Mouse (Mus musculus) CH12.LX (cell line): ENCODE measurements around the gene Amd1. TPM values are rescaled to one million over a fixed set of nuclear protein-coding genes. Genes with fewer than 3 reads are reported as not detected.

Experiments
- DNase-seq: peaks from one replicate; pipeline ENCODE4 v3.0.0-alpha.2; 2013; ENCODE audit errors: extremely low read depth
- H3K27ac ChIP-seq: 2 replicates; pipeline ENCODE4 v1.5.1; 2012; ENCODE audit warnings: low read depth, mild to moderate bottlenecking, control low read depth, moderate library complexity; ENCODE audit not compliant: insufficient read depth
- H3K27me3 ChIP-seq: replicated peaks from 2 replicates; pipeline ENCODE3; 2012; ENCODE audit warnings: inconsistent platforms
- H3K36me3 ChIP-seq, 2 experiments: replicated peaks in 1 of 2; 2 replicates each; pipeline versions ENCODE3 to v1.6.1; 2012; ENCODE audit warnings: inconsistent platforms in 1 of 2, low read length in 1 of 2, mild to moderate bottlenecking in 1 of 2, mixed read lengths in 1 of 2, moderate library complexity in 1 of 2; ENCODE audit not compliant: control insufficient read depth in 1 of 2, insufficient read depth in 1 of 2
- H3K4me1 ChIP-seq, 2 experiments: 2 replicates each; pipeline ENCODE4 v1.6.1; 2012; ENCODE audit warnings: inconsistent platforms in 1 of 2, moderate library complexity in 1 of 2; ENCODE audit not compliant: insufficient read depth in 2 of 2, control insufficient read depth in 1 of 2
- H3K4me2 ChIP-seq: 2 replicates; pipeline ENCODE4 v1.6.1; 2012; ENCODE audit warnings: low read depth, mild to moderate bottlenecking, control low read depth; ENCODE audit not compliant: poor library complexity, insufficient read depth, severe bottlenecking
- H3K4me3 ChIP-seq, 3 experiments: fragments of 150-350 bp in 1 of 3; sonication (generic) in 1 of 3; replicated peaks in 1 of 3; 2 replicates each; pipeline versions ENCODE3 to v1.5.1; 2011 to 2012; ENCODE audit warnings: low read depth in 2 of 3, low read length in 2 of 3, mild to moderate bottlenecking in 2 of 3, moderate library complexity in 2 of 3, control low read depth in 1 of 3, improper control_type of control experiment in 1 of 3, inconsistent platforms in 1 of 3, mixed read lengths in 1 of 3; ENCODE audit not compliant: poor library complexity in 1 of 3
- H3K79me2 ChIP-seq: replicated peaks from 2 replicates; pipeline ENCODE4 v1.6.1; 2012; ENCODE audit warnings: mild to moderate bottlenecking, moderate library complexity; ENCODE audit not compliant: control insufficient read depth, poor library complexity, insufficient read depth, severe bottlenecking; ENCODE audit errors: extremely low read depth
- H3K9ac ChIP-seq: 2 replicates; pipeline ENCODE4 v1.6.1; 2012; ENCODE audit warnings: low read depth, mild to moderate bottlenecking, control low read depth, moderate library complexity; ENCODE audit not compliant: insufficient read depth
- H3K9me3 ChIP-seq: replicated peaks from 2 replicates; pipeline ENCODE3; 2012; ENCODE audit warnings: low read length, inconsistent platforms, mixed read lengths
- BHLHE40 ChIP-seq: IDR thresholded peaks from 2 replicates; pipeline ENCODE4 v1.6.1; 2011; ENCODE audit warnings: mild to moderate bottlenecking, low read depth, low read length, improper control_type of control experiment
- CHD1 ChIP-seq: IDR thresholded peaks from 2 replicates; pipeline ENCODE4 v1.6.1; 2012; ENCODE audit warnings: low read depth, low read length, improper control_type of control experiment, inconsistent platforms
- CHD2 ChIP-seq: IDR thresholded peaks from 2 replicates; pipeline ENCODE4 v1.6.1; 2011; ENCODE audit warnings: low read length, improper control_type of control experiment
- E2F4 ChIP-seq: IDR thresholded peaks from 2 replicates; pipeline ENCODE4 v1.6.1; 2011; ENCODE audit warnings: low read depth, low read length, improper control_type of control experiment; ENCODE audit not compliant: insufficient replicate concordance
- ELF1 ChIP-seq: IDR thresholded peaks from 2 replicates; pipeline ENCODE4 v1.6.1; 2014; ENCODE audit warnings: low read depth, mild to moderate bottlenecking, inconsistent platforms, low read length, improper control_type of control experiment
- EP300 ChIP-seq: IDR thresholded peaks from 2 replicates; pipeline ENCODE4 v1.6.1; 2011; ENCODE audit warnings: low read length, improper control_type of control experiment
- ETS1 ChIP-seq: conservative IDR thresholded peaks from 2 replicates; pipeline ENCODE4 v1.6.1; 2012; ENCODE audit warnings: low read depth, mild to moderate bottlenecking, inconsistent platforms, low read length, improper control_type of control experiment, moderate library complexity
- GABPA ChIP-seq: IDR thresholded peaks from 2 replicates; pipeline ENCODE4 v1.6.1; 2012; ENCODE audit warnings: low read depth, low read length, improper control_type of control experiment, inconsistent platforms; ENCODE audit not compliant: insufficient replicate concordance
- HCFC1 ChIP-seq: IDR thresholded peaks from 2 replicates; pipeline ENCODE4 v1.6.1; 2012; ENCODE audit warnings: low read depth, mild to moderate bottlenecking, inconsistent platforms, low read length, improper control_type of control experiment
- IRF4 ChIP-seq: IDR thresholded peaks from 2 replicates; pipeline ENCODE4 v1.6.1; 2014; ENCODE audit warnings: low read depth, mild to moderate bottlenecking, inconsistent platforms, low read length, improper control_type of control experiment
- JUN ChIP-seq: IDR thresholded peaks from 2 replicates; pipeline ENCODE4 v1.6.1; 2011; ENCODE audit warnings: low read depth, mild to moderate bottlenecking, low read length, improper control_type of control experiment, moderate library complexity; ENCODE audit not compliant: insufficient read depth
- KAT2A ChIP-seq: IDR thresholded peaks from 2 replicates; pipeline ENCODE4 v1.6.1; 2012; ENCODE audit warnings: low read length, improper control_type of control experiment, inconsistent platforms; ENCODE audit not compliant: insufficient replicate concordance
- MAX ChIP-seq: IDR thresholded peaks from 2 replicates; pipeline ENCODE4 v1.6.1; 2011; ENCODE audit warnings: low read length, improper control_type of control experiment
- MAZ ChIP-seq: IDR thresholded peaks from 2 replicates; pipeline ENCODE4 v1.6.1; 2012; ENCODE audit warnings: low read depth, mild to moderate bottlenecking, inconsistent platforms, low read length, improper control_type of control experiment, moderate library complexity
- MEF2A ChIP-seq: IDR thresholded peaks from 2 replicates; pipeline ENCODE4 v1.6.1; 2014; ENCODE audit warnings: low read depth, mild to moderate bottlenecking, inconsistent platforms, low read length, improper control_type of control experiment, borderline replicate concordance
- MXI1 ChIP-seq: IDR thresholded peaks from 2 replicates; pipeline ENCODE4 v1.6.1; 2011; ENCODE audit warnings: mild to moderate bottlenecking, low read depth, low read length, improper control_type of control experiment
- MYC ChIP-seq: IDR thresholded peaks from 2 replicates; pipeline ENCODE4 v1.6.1; 2011; ENCODE audit warnings: low read depth, mild to moderate bottlenecking, improper control_type of control experiment, low read length
- NELFE ChIP-seq: IDR thresholded peaks from 2 replicates; pipeline ENCODE4 v1.6.1; 2011; ENCODE audit warnings: low read depth, low read length, improper control_type of control experiment
- NRF1 ChIP-seq: IDR thresholded peaks from 2 replicates; pipeline ENCODE4 v1.6.1; 2014; ENCODE audit warnings: low read depth, mild to moderate bottlenecking, inconsistent platforms, low read length, improper control_type of control experiment, moderate library complexity
- PAX5 ChIP-seq: IDR thresholded peaks from 2 replicates; pipeline ENCODE4 v1.6.1; 2012; ENCODE audit warnings: low read length, inconsistent platforms, mixed read lengths
- POLR2A ChIP-seq: IDR thresholded peaks from 2 replicates; pipeline ENCODE4 v1.6.1; 2011; ENCODE audit warnings: low read depth, mild to moderate bottlenecking, improper control_type of control experiment, low read length
- POLR2AphosphoS2 ChIP-seq: IDR thresholded peaks from 2 replicates; pipeline ENCODE4 v1.6.1; 2011; ENCODE audit warnings: low read depth, low read length, improper control_type of control experiment
- RCOR1 ChIP-seq: conservative IDR thresholded peaks from 2 replicates; pipeline ENCODE4 v1.6.1; 2012; ENCODE audit warnings: low read depth, mild to moderate bottlenecking, inconsistent platforms, low read length, improper control_type of control experiment
- SIN3A ChIP-seq: IDR thresholded peaks from 2 replicates; pipeline ENCODE4 v1.6.1; 2012; ENCODE audit warnings: low read length, improper control_type of control experiment, inconsistent platforms
- SMC3 ChIP-seq: IDR thresholded peaks from 2 replicates; pipeline ENCODE4 v1.6.1; 2011; ENCODE audit warnings: low read depth, low read length, improper control_type of control experiment
- TBP ChIP-seq: conservative IDR thresholded peaks from 2 replicates; pipeline ENCODE4 v1.6.1; 2011; ENCODE audit warnings: low read depth, low read length, improper control_type of control experiment
- TCF12 ChIP-seq: IDR thresholded peaks from 2 replicates; pipeline ENCODE4 v1.6.1; 2014; ENCODE audit warnings: low read depth, mild to moderate bottlenecking, inconsistent platforms, low read length, improper control_type of control experiment
- UBTF ChIP-seq: IDR thresholded peaks from 2 replicates; pipeline ENCODE4 v1.6.1; 2012; ENCODE audit warnings: low read depth, mild to moderate bottlenecking, inconsistent platforms, low read length, improper control_type of control experiment, moderate library complexity
- USF1 ChIP-seq: IDR thresholded peaks from 2 replicates; pipeline ENCODE4 v1.6.1; 2014; ENCODE audit warnings: low read depth, mild to moderate bottlenecking, inconsistent platforms, low read length, improper control_type of control experiment
- USF2 ChIP-seq: conservative IDR thresholded peaks from 2 replicates; pipeline ENCODE4 v1.6.1; 2011; ENCODE audit warnings: low read depth, low read length, improper control_type of control experiment
- ZC3H11A ChIP-seq: IDR thresholded peaks from 2 replicates; pipeline ENCODE4 v1.6.1; 2012; ENCODE audit warnings: low read depth, mild to moderate bottlenecking, inconsistent platforms, low read length, improper control_type of control experiment
- ZKSCAN1 ChIP-seq: IDR thresholded peaks from 2 replicates; pipeline ENCODE4 v1.6.1; 2012; ENCODE audit warnings: low read depth, inconsistent platforms, low read length, improper control_type of control experiment, borderline replicate concordance
- ZMIZ1 ChIP-seq: IDR thresholded peaks from 2 replicates; pipeline ENCODE4 v1.6.1; 2012; ENCODE audit warnings: low read depth, mild to moderate bottlenecking, inconsistent platforms, low read length, improper control_type of control experiment
- ZNF384 ChIP-seq: IDR thresholded peaks from 2 replicates; pipeline ENCODE4 v1.6.1; 2012; ENCODE audit warnings: low read depth, low read length, improper control_type of control experiment, inconsistent platforms
- dilution Hi-C: fragments of 300-500 bp; cut with MboI; formaldehyde crosslinking; loops from 2 replicates; pipeline ENCODE4 v1.14.3; 2020; ENCODE audit warnings: low sequenced_read_pairs; ENCODE audit not compliant: extremely low pct_unique_long_range_greater_than_20kb, extremely low pct_ligation_motif_present
- in situ Hi-C: fragments of 300-500 bp; cut with MboI; formaldehyde crosslinking; loops from 3 replicates; pipeline ENCODE4 v1.14.3; 2019; ENCODE audit warnings: low sequenced_read_pairs, low pct_ligation_motif_present, low pct_unique_long_range_greater_than_20kb, mixed read lengths
- polyA plus RNA-seq: library from polyadenylated mRNA; unstranded; fragments of >175 nt; gene quantifications from 2 replicates; pipeline ENCODE4 v1.2.1, GENCODE M21; 2012; ENCODE audit warnings: low read depth; ENCODE audit not compliant: insufficient read length
- total RNA-seq, 2 experiments: library from RNA; depleted of rRNA; stranded (reverse); fragments of 300-350 nt in 1 of 2; fragments of >200 nt in 1 of 2; gene quantifications; 2 replicates each; pipeline ENCODE4 v1.2.3; 2012 to 2014

The Amd1 gene
- total and polyA plus RNA-seq, 3 experiments: 88.3 to 266 (median 165) TPM

DNA sequence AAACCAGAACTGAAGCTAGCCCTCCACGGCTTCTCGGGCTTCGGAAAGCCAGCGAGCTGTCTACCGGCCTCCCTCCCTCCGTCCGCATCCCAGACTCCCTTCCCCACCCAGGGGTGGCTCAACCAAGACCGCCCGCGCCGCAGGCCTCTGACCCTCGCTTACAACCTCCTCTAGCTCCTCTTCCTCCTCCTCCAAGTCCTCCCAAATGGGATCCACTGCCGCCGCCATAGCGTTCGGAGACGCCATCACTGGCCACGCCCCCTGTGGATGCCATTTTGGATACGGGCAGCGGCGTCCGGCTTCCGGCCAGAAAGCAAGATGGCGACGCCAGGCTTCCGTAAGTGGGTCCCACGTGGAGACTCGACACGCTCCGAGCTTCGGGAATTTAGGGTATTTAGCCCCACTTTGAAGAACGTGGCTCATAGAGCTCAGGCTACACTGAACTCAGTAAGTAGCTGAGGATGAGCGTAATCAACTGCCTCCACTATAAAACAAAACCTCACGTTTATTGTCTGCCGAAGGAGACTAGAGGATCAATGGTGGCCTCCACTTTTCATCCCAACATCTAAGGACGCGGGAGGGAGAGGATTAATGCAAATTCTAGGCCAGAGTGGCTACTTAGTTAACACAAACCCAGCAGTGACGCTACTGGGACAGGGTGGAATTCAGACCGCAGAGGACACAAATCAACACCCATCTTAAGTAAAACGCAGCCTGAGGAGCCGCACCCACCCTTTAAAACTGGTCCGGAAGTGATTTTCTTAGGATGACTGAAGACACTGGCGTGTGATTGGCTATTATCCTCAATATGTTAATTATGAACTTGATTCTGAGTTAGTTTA, 44.4 kb downstream of the Amd1 start, which contains the start of gene Gtf3c6 (continued):
- TF ChIP-seq USF2 (peak; percentile 35; the same call in 1 of the 2 replicates), EP300 (no peak), POLR2AphosphoS2 (no peak), MAZ (no peak), JUN (no peak), TBP (peak; percentile 96; the same call in 1 of the 2 replicates), CHD1 (peak; percentile 41; the same call in 1 of the 2 replicates)

- in situ Hi-C loops: loop anchor here (5.0 kb wide), 1 partner anchor 271 kb away; no protein-coding TSS in a partner anchor
- peaks cover 4 to 25% of the 10 kb centered on the region in 2 experiments for H3K4me1 ChIP-seq
- H3K9ac ChIP-seq: peak overlapping the region; percentile 59
- H3K36me3 ChIP-seq: peaks cover 19 to 27% of the 10 kb centered on the region in 2 experiments
- no peak overlapping the region for H3K27ac ChIP-seq
- H3K27me3 ChIP-seq: no peaks in the 10 kb centered on the region
- H3K79me2 ChIP-seq: no peaks in the 10 kb centered on the region
- dilution Hi-C loops: no loop called here
- DNase-seq: peak; percentile 84
- no peaks in the 10 kb centered on the region for H3K9me3 ChIP-seq
- H3K4me3 ChIP-seq: peak overlapping the region; percentile 67 to 86 (median 83)
- H3K4me2 ChIP-seq: peak overlapping the region; percentile 87
- TF ChIP-seq SMC3 (no peak), TBP (peak; percentile 90), ETS1 (no peak), POLR2A (peak; percentile 69), GABPA (no peak), NELFE (peak; percentile 53), TCF12 (peak; percentile 60), HCFC1 (no peak; the same call in 1 of the 2 replicates), CHD1 (peak; percentile 37; the same call in 1 of the 2 replicates), ZMIZ1 (peak; percentile 73), UBTF (no peak), EP300 (no peak), ZC3H11A (no peak), USF2 (no peak), NRF1 (peak; percentile 49; the same call in 1 of the 2 replicates), MAX (peak; percentile 37; the same call in 1 of the 2 replicates), MEF2A (no peak), MXI1 (peak; percentile 84), JUN (no peak), RCOR1 (no peak), KAT2A (no peak), POLR2AphosphoS2 (no peak), ELF1 (peak; percentile 47; the same call in 1 of the 2 replicates), ZKSCAN1 (no peak), SIN3A (peak; percentile 10; the same call in 1 of the 2 replicates), PAX5 (no peak), MAZ (no peak), MYC (0 out of 2 replicates have a peak, but pooled peaks have one; percentile 45), CHD2 (no peak), IRF4 (no peak; the same call in 1 of the 2 replicates), USF1 (no peak), ZNF384 (no peak), E2F4 (no peak), BHLHE40 (no peak)
Measured at GRCm38 (mm10) chr10:40256716-40257115, 45.3 kb downstream of the Amd1 start.
